Mouse (Mus musculus) embryonic facial prominence, embryonic 13.5 days (tissue): ENCODE data around the gene Ppp6r1. TPM values are rescaled to one million over a fixed set of nuclear protein-coding genes. Genes with fewer than 3 reads are reported as not detected.
"Not testable (repeated sequence)": the region's sequence is repeated elsewhere in the genome, so short reads cannot be mapped to it uniquely, and the experiment has no call there.

Experiments used
- ATAC-seq: fragments of 200-750 bp; cut with Nextera tagmentation; 2 replicates; pipeline ENCODE4 v1.8.0; 2017; ENCODE audit warnings: low read depth; ENCODE audit not compliant: insufficient number of reproducible peaks, insufficient read depth, low FRiP score, low TSS enrichment
- H3K27ac ChIP-seq: fragments of 300-500 bp; sonication (generic); 2 replicates; pipeline ENCODE4 v1.5.1; 2015; ENCODE audit warnings: moderate library complexity, mild to moderate bottlenecking, inconsistent platforms
- H3K27me3 ChIP-seq: fragments of 300-500 bp; sonication (generic); 2 replicates; pipeline ENCODE4 v1.6.1; 2015; ENCODE audit warnings: mild to moderate bottlenecking, inconsistent platforms
- H3K36me3 ChIP-seq: fragments of 300-500 bp; sonication (generic); 2 replicates; pipeline ENCODE4 v1.6.1; 2015; ENCODE audit warnings: mild to moderate bottlenecking, inconsistent platforms
- H3K4me1 ChIP-seq: fragments of 300-500 bp; sonication (generic); 2 replicates; pipeline ENCODE4 v1.6.1; 2015; ENCODE audit warnings: inconsistent platforms
- H3K4me2 ChIP-seq: fragments of 300-500 bp; sonication (generic); 2 replicates; pipeline ENCODE4 v1.6.1; 2015; ENCODE audit warnings: moderate library complexity, mild to moderate bottlenecking, inconsistent platforms
- H3K4me3 ChIP-seq: fragments of 300-500 bp; sonication (generic); 2 replicates; pipeline ENCODE4 v1.5.1; 2015; ENCODE audit warnings: mild to moderate bottlenecking, inconsistent platforms
- H3K9ac ChIP-seq: fragments of 300-500 bp; sonication (generic); 2 replicates; pipeline ENCODE4 v1.6.1; 2015; ENCODE audit warnings: mild to moderate bottlenecking, inconsistent platforms
- H3K9me3 ChIP-seq: fragments of 300-500 bp; sonication (generic); 2 replicates; pipeline ENCODE4 v1.6.1; 2016; ENCODE audit warnings: inconsistent platforms
- WGBS: fragments of 180-500 bp; shearing (Covaris S2); methylation state at CpG from one replicate; pipeline ENCODE4 v1.1.7; 2015; ENCODE audit warnings: mixed read lengths; 5-methylcytosine and 5-hydroxymethylcytosine counted together
- polyA plus RNA-seq: library from polyadenylated mRNA; unstranded; fragments of >200 nt; fragmentation: Nextera tagmentation; extraction: Ambion mirVana; gene quantifications from 2 replicates; pipeline ENCODE4 v1.2.1, GENCODE M21; 2015

Gene Ppp6r1
- polyA plus RNA-seq, 1 experiment from 2014 or later: 14.1 TPM

GRCm38 (mm10) chr7:4611921-4612341, 46.9 kb downstream of the Ppp6r1 start:
- H3K9me3 ChIP-seq: no peaks in the 10 kb centered on the region
- ATAC-seq: no peak
- H3K4me3 ChIP-seq: no peak overlapping the region
- no peak overlapping the region for H3K27ac ChIP-seq
- no peak overlapping the region for H3K9ac ChIP-seq
- no peaks in the 10 kb centered on the region for H3K27me3 ChIP-seq
- H3K4me2 ChIP-seq: no peak overlapping the region
- WGBS: 84% methylated on average over 12 of the region's 12 CpGs
- H3K36me3 ChIP-seq: no peaks in the 10 kb centered on the region
- no peaks in the 10 kb centered on the region for H3K4me1 ChIP-seq

GRCm38 (mm10) chr7:4611511-4611910, 47.3 kb downstream of the Ppp6r1 start:
- no peaks in the 10 kb centered on the region for H3K9me3 ChIP-seq
- H3K36me3 ChIP-seq: no peaks in the 10 kb centered on the region
- no peak overlapping the region for H3K4me2 ChIP-seq
- WGBS: 85% methylated on average over 12 of the region's 12 CpGs
- no peak overlapping the region for H3K9ac ChIP-seq
- H3K4me1 ChIP-seq: no peaks in the 10 kb centered on the region
- ATAC-seq: no peak
- no peaks in the 10 kb centered on the region for H3K27me3 ChIP-seq
- H3K4me3 ChIP-seq: no peak overlapping the region
- no peak overlapping the region for H3K27ac ChIP-seq

- Histone ChIP-seq H3K4me1 (no peaks in the 10 kb centered on the region), H3K27me3 (no peaks in the 10 kb centered on the region), H3K4me2 (no peak overlapping the region), H3K27ac (no peak overlapping the region), H3K4me3 (no peak overlapping the region), H3K9ac (no peak overlapping the region), H3K9me3 (no peaks in the 10 kb centered on the region), H3K36me3 (no peaks in the 10 kb centered on the region)
- no peak for ATAC-seq
- WGBS: 62% methylated on average over 5 of the region's 5 CpGs
Observed at GRCm38 (mm10) chr7:4608002-4608401, 50.8 kb downstream of the Ppp6r1 start.

- no peaks in the 10 kb centered on the region for H3K27me3 ChIP-seq
- no peak within 1 kb of the TSS for H3K4me3 ChIP-seq
- no peak within 1 kb of the TSS for H3K27ac ChIP-seq
- no peak within 1 kb of the TSS for H3K4me2 ChIP-seq
- no peaks in the 10 kb centered on the region for H3K36me3 ChIP-seq
- WGBS: 79% methylated on average over 6 of the region's 6 CpGs
- no peak within 1 kb of the TSS for H3K9ac ChIP-seq
- no peaks in the 10 kb centered on the region for H3K9me3 ChIP-seq
- H3K4me1 ChIP-seq: no peaks in the 10 kb centered on the region
- ATAC-seq: no peak
Observed at GRCm38 (mm10) chr7:4603873-4604272, 54.9 kb downstream of the Ppp6r1 start, which contains the start of gene Ptprh. Ptprh (minus strand) TSS chr7:4604041.

GRCm38 (mm10) chr7:4602969-4603368, 55.9 kb downstream of the Ppp6r1 start:
- Histone ChIP-seq H3K27me3 (no peaks in the 10 kb centered on the region), H3K27ac (no peak overlapping the region), H3K9ac (no peak overlapping the region), H3K4me3 (no peak overlapping the region), H3K9me3 (no peaks in the 10 kb centered on the region), H3K4me2 (no peak overlapping the region), H3K36me3 (no peaks in the 10 kb centered on the region), H3K4me1 (no peaks in the 10 kb centered on the region)
- WGBS: 83% methylated on average over 6 of the region's 6 CpGs
- no peak for ATAC-seq

- H3K36me3 ChIP-seq, ATAC-seq, H3K9me3 ChIP-seq, H3K9ac ChIP-seq, H3K4me2 ChIP-seq, H3K27me3 ChIP-seq, H3K4me1 ChIP-seq, H3K27ac ChIP-seq, H3K4me3 ChIP-seq: not testable (repeated sequence)
- 78% methylated on average over 4 of the region's 4 CpGs for WGBS
Observed at GRCm38 (mm10) chr7:4597046-4597445, 61.8 kb downstream of the Ppp6r1 start.

Other genes starting within 250 kb of the Ppp6r1 start
- gene Rdh13, start 213.4 kb downstream of the Ppp6r1 start, polyA plus RNA-seq: 28.6 and 30.2 TPM in 2 replicates
- gene Eps8l1, start 198.3 kb downstream of the Ppp6r1 start, polyA plus RNA-seq: 6.6 and 9.4 TPM in 2 replicates
- 45.9 and 48.2 TPM in 2 replicates for gene Ppp1r12c, start 157.3 kb downstream of the Ppp6r1 start, polyA plus RNA-seq
- 57.6 and 63.3 TPM in 2 replicates for gene Tnnt1, start 142.6 kb downstream of the Ppp6r1 start, polyA plus RNA-seq
- gene Tnni3, start 134.8 kb downstream of the Ppp6r1 start, polyA plus RNA-seq: 4.7 and 11.8 TPM in 2 replicates
- gene Dnaaf3, start 126.6 kb downstream of the Ppp6r1 start, polyA plus RNA-seq: 1.4 and 2.4 TPM in 2 replicates
- 8.3 and 9.1 TPM in 2 replicates for gene Syt5, start 111.5 kb downstream of the Ppp6r1 start, polyA plus RNA-seq
- 0.14 TPM in 1 of 2 replicates, not detected in the other for gene Ptprh, start 55.0 kb downstream of the Ppp6r1 start, polyA plus RNA-seq
- 2.0 and 2.2 TPM in 2 replicates for gene Tmem86b, start 27.6 kb downstream of the Ppp6r1 start, polyA plus RNA-seq
- gene Hspbp1, start 26.0 kb upstream of the Ppp6r1 start, polyA plus RNA-seq: 78.4 and 92.3 TPM in 2 replicates
- 2.7 and 3.1 TPM in 2 replicates for gene Brsk1, start 31.6 kb upstream of the Ppp6r1 start, polyA plus RNA-seq
- 0.24 and 0.45 TPM in 2 replicates for gene Tmem150b, start 66.2 kb upstream of the Ppp6r1 start, polyA plus RNA-seq
- gene Kmt5c, start 81.1 kb upstream of the Ppp6r1 start, polyA plus RNA-seq: 62.0 and 64.3 TPM in 2 replicates
- 53.3 and 75.6 TPM in 2 replicates for gene Cox6b2, start 94.1 kb upstream of the Ppp6r1 start, polyA plus RNA-seq
- not detected in 2 replicates for gene Fam71e2, start 112.3 kb upstream of the Ppp6r1 start, polyA plus RNA-seq
- not detected in 2 replicates for gene Il11, start 123.8 kb upstream of the Ppp6r1 start, polyA plus RNA-seq
- gene Tmem190, start 123.9 kb upstream of the Ppp6r1 start, polyA plus RNA-seq: not detected in 2 replicates
- gene Tmem238, start 130.6 kb upstream of the Ppp6r1 start, polyA plus RNA-seq: 6.3 and 7.2 TPM in 2 replicates
- 335 and 398 TPM in 2 replicates for gene Rpl28, start 133.9 kb upstream of the Ppp6r1 start, polyA plus RNA-seq
- 347 and 400 TPM in 2 replicates for gene Ube2s, start 153.6 kb upstream of the Ppp6r1 start, polyA plus RNA-seq
- gene Shisa7, start 185.7 kb upstream of the Ppp6r1 start, polyA plus RNA-seq: 0.39 and 0.63 TPM in 2 replicates
- 5.9 and 6.5 TPM in 2 replicates for gene Isoc2b, start 211.2 kb upstream of the Ppp6r1 start, polyA plus RNA-seq
- 1.3 TPM in 2 replicates for gene Isoc2a, start 218.1 kb upstream of the Ppp6r1 start, polyA plus RNA-seq
- gene Gm36210, start 247.5 kb upstream of the Ppp6r1 start, polyA plus RNA-seq: 0.15 TPM in 1 of 2 replicates, not detected in the other